Mouse (Mus musculus): Measurements from ENCODE around the gene Irx4. TPM values are rescaled to one million over a fixed set of nuclear protein-coding genes. Genes with fewer than 3 reads are reported as not detected.

The Irx4 gene
- total RNA-seq, 1 experiment = 0.58 TPM

GRCm38 (mm10) chr13:73273536-73273935, 13.3 kb downstream of the Irx4 start:
- DNase-seq (ENCODE audit: low read depth, low spot score) = no peak
- peaks cover 2 to 5% of the 10 kb centered on the region in 2 experiments; a peak in 2 of 4 replicates for H3K4me1 ChIP-seq (ENCODE audit: control insufficient read depth in 2 of 2, insufficient read depth in 2 of 2, low read length in 2 of 2, poor library complexity in 1 of 2)
- H3K9ac ChIP-seq (ENCODE audit: insufficient read depth, low read depth, low read length, poor library complexity, severe bottlenecking) = no peak overlapping the region
- TF ChIP-seq CHD2 (IDR thresholded peaks at IDR 0.05; ENCODE audit: low read depth, low read length) (no peak), ZNF384 (IDR thresholded peaks at IDR 0.05; ENCODE audit: low read depth, low read length) (no peak), ZC3H11A (IDR thresholded peaks at IDR 0.05; ENCODE audit: borderline replicate concordance, low read depth, low read length) (no peak), HCFC1 (IDR thresholded peaks at IDR 0.05; ENCODE audit: borderline replicate concordance, insufficient read depth, low read length) (no peak), MAFK (IDR thresholded peaks at IDR 0.05; ENCODE audit: insufficient read depth, low read depth, low read length) (no peak)
- no peaks in the 10 kb centered on the region for H3K36me3 ChIP-seq (ENCODE audit: control insufficient read depth, insufficient read depth, low read length, poor library complexity, severe bottlenecking)
- in situ Hi-C loops (cut with MboI; ENCODE audit: low sequenced_read_pairs in 2 of 2, unreplicated experiment in 2 of 2) = loop anchor here in 1 of 2 experiments (25.0 kb wide), 1 partner anchor 1311 kb away; the partner anchor contains the start of gene Irx1
- no peak overlapping the region for H3K27ac ChIP-seq (ENCODE audit: insufficient read depth, low read depth, low read length, poor library complexity, severe bottlenecking)
- H3K9me3 ChIP-seq (ENCODE audit: control insufficient read depth, insufficient read depth, low read depth, low read length) = no peaks in the 10 kb centered on the region
- no peak overlapping the region for H3K4me3 ChIP-seq (ENCODE audit: insufficient read depth in 1 of 2, low read depth in 1 of 2, low read length in 2 of 2, poor library complexity in 1 of 2, severe bottlenecking in 1 of 2)

- H3K27ac ChIP-seq (ENCODE audit: insufficient read depth, low read depth, low read length, poor library complexity, severe bottlenecking) = no peak overlapping the region
- no peak for DNase-seq (ENCODE audit: low read depth, low spot score)
- peaks cover 2 to 8% of the 10 kb centered on the region in 2 experiments; a peak in 2 of 4 replicates for H3K4me1 ChIP-seq (ENCODE audit: control insufficient read depth in 2 of 2, insufficient read depth in 2 of 2, low read length in 2 of 2, poor library complexity in 1 of 2)
- H3K9ac ChIP-seq (ENCODE audit: insufficient read depth, low read depth, low read length, poor library complexity, severe bottlenecking) = no peak overlapping the region
- in situ Hi-C loops (cut with MboI; ENCODE audit: low sequenced_read_pairs in 2 of 2, unreplicated experiment in 2 of 2) = no loop called here
- TF ChIP-seq MAFK (IDR thresholded peaks at IDR 0.05; ENCODE audit: insufficient read depth, low read depth, low read length) = no peak
- no peak for TF ChIP-seq ZNF384 (IDR thresholded peaks at IDR 0.05; ENCODE audit: low read depth, low read length)
- TF ChIP-seq HCFC1 (IDR thresholded peaks at IDR 0.05; ENCODE audit: borderline replicate concordance, insufficient read depth, low read length) = no peak
- TF ChIP-seq CHD2 (IDR thresholded peaks at IDR 0.05; ENCODE audit: low read depth, low read length) = no peak
- TF ChIP-seq ZC3H11A (IDR thresholded peaks at IDR 0.05; ENCODE audit: borderline replicate concordance, low read depth, low read length) = no peak
- H3K4me3 ChIP-seq (ENCODE audit: insufficient read depth in 1 of 2, low read depth in 1 of 2, low read length in 2 of 2, poor library complexity in 1 of 2, severe bottlenecking in 1 of 2) = no peak overlapping the region
- no peaks in the 10 kb centered on the region for H3K9me3 ChIP-seq (ENCODE audit: control insufficient read depth, insufficient read depth, low read depth, low read length)
- no peaks in the 10 kb centered on the region for H3K36me3 ChIP-seq (ENCODE audit: control insufficient read depth, insufficient read depth, low read length, poor library complexity, severe bottlenecking)
Observed at GRCm38 (mm10) chr13:73277361-73277760, 17.1 kb downstream of the Irx4 start.

GRCm38 (mm10) chr13:73277797-73278196, 17.5 kb downstream of the Irx4 start:
- Histone ChIP-seq H3K4me3 (ENCODE audit: insufficient read depth in 1 of 2, low read depth in 1 of 2, low read length in 2 of 2, poor library complexity in 1 of 2, severe bottlenecking in 1 of 2) (no peak overlapping the region), H3K36me3 (ENCODE audit: control insufficient read depth, insufficient read depth, low read length, poor library complexity, severe bottlenecking) (no peaks in the 10 kb centered on the region), H3K4me1 (ENCODE audit: control insufficient read depth in 2 of 2, insufficient read depth in 2 of 2, low read length in 2 of 2, poor library complexity in 1 of 2) (peaks cover under 1 to 7% of the 10 kb centered on the region in 2 experiments; a peak in 2 of 4 replicates), H3K9me3 (ENCODE audit: control insufficient read depth, insufficient read depth, low read depth, low read length) (no peaks in the 10 kb centered on the region), H3K9ac (ENCODE audit: insufficient read depth, low read depth, low read length, poor library complexity, severe bottlenecking) (no peak overlapping the region), H3K27ac (ENCODE audit: insufficient read depth, low read depth, low read length, poor library complexity, severe bottlenecking) (no peak overlapping the region)
- TF ChIP-seq MAFK (IDR thresholded peaks at IDR 0.05; ENCODE audit: insufficient read depth, low read depth, low read length) (no peak), ZC3H11A (IDR thresholded peaks at IDR 0.05; ENCODE audit: borderline replicate concordance, low read depth, low read length) (no peak), CHD2 (IDR thresholded peaks at IDR 0.05; ENCODE audit: low read depth, low read length) (no peak), HCFC1 (IDR thresholded peaks at IDR 0.05; ENCODE audit: borderline replicate concordance, insufficient read depth, low read length) (no peak), ZNF384 (IDR thresholded peaks at IDR 0.05; ENCODE audit: low read depth, low read length) (no peak)
- DNase-seq (ENCODE audit: low read depth, low spot score) = no peak
- in situ Hi-C loops (cut with MboI; ENCODE audit: low sequenced_read_pairs in 2 of 2, unreplicated experiment in 2 of 2) = no loop called here

- TF ChIP-seq MAFK (IDR thresholded peaks at IDR 0.05; ENCODE audit: insufficient read depth, low read depth, low read length) (no peak), ZNF384 (IDR thresholded peaks at IDR 0.05; ENCODE audit: low read depth, low read length) (no peak), ZC3H11A (IDR thresholded peaks at IDR 0.05; ENCODE audit: borderline replicate concordance, low read depth, low read length) (no peak), CHD2 (IDR thresholded peaks at IDR 0.05; ENCODE audit: low read depth, low read length) (no peak), HCFC1 (IDR thresholded peaks at IDR 0.05; ENCODE audit: borderline replicate concordance, insufficient read depth, low read length) (no peak)
- Histone ChIP-seq H3K4me3 (ENCODE audit: insufficient read depth in 1 of 2, low read depth in 1 of 2, low read length in 2 of 2, poor library complexity in 1 of 2, severe bottlenecking in 1 of 2) (no peak overlapping the region), H3K4me1 (ENCODE audit: control insufficient read depth in 2 of 2, insufficient read depth in 2 of 2, low read length in 2 of 2, poor library complexity in 1 of 2) (peaks cover 0 to 3% of the 10 kb centered on the region in 2 experiments; a peak in 1 of 4 replicates), H3K36me3 (ENCODE audit: control insufficient read depth, insufficient read depth, low read length, poor library complexity, severe bottlenecking) (no peaks in the 10 kb centered on the region), H3K27ac (ENCODE audit: insufficient read depth, low read depth, low read length, poor library complexity, severe bottlenecking) (no peak overlapping the region), H3K9me3 (ENCODE audit: control insufficient read depth, insufficient read depth, low read depth, low read length) (no peaks in the 10 kb centered on the region), H3K9ac (ENCODE audit: insufficient read depth, low read depth, low read length, poor library complexity, severe bottlenecking) (no peak overlapping the region)
- in situ Hi-C loops (cut with MboI; ENCODE audit: low sequenced_read_pairs in 2 of 2, unreplicated experiment in 2 of 2) = no loop called here
- no peak for DNase-seq (ENCODE audit: low read depth, low spot score)
Observed at GRCm38 (mm10) chr13:73279196-73279595, 18.9 kb downstream of the Irx4 start.

Data from ES-E14 (cell line).